Mouse (Mus musculus): ENCODE results near the gene Aif1l.

DNA sequence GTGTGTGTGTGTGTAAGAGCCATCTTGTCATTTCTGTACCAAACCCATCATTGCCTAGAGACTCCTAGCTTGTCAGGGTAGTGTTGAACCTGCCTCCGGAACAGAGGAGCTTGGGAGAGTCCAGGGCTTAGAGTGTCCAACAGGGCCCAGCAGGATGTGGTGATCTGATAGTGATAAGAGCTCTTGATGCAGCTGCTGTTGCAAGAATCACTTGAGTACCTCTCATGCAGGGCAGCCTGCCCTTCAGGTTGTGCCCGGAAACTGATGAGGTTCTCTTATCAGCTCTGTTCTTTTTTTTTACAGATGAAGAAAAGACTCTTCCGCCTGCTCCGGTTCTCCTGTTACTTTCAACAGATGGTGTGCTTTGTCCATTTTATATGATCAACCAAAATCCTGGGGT, 41.0 kb downstream of the Aif1l start:
- no peak for TF ChIP-seq CTCF (IDR thresholded peaks at IDR 0.05; ENCODE audit: borderline replicate concordance, insufficient read depth, low read length)
- no peak for TF ChIP-seq POLR2A (IDR thresholded peaks at IDR 0.05; ENCODE audit: low read depth, low read length)
